Mouse (Mus musculus): ENCODE measurements around the gene Cnst.

Gene Cnst

GRCm38 (mm10) chr1:179649324-179649723 is 103.2 kb downstream of the Cnst start:
- DNase-seq, result no peak

GRCm38 (mm10) chr1:179650284-179650683 is 104.1 kb downstream of the Cnst start:
- DNase-seq, result no peak

- DNase-seq, result no peak
These were observed 105.1 kb downstream of the Cnst start for GRCm38 (mm10) chr1:179651224-179651623.

GRCm38 (mm10) chr1:179663065-179663464 is 116.9 kb downstream of the Cnst start:
- no peak for DNase-seq

GRCm38 (mm10) chr1:179664309-179664930 is 118.2 kb downstream of the Cnst start:
- no peak for DNase-seq

- DNase-seq, result peak; percentile 54
These were observed 120.8 kb downstream of the Cnst start for GRCm38 (mm10) chr1:179666971-179667370.

- no peak for DNase-seq
These were observed 121.3 kb downstream of the Cnst start for GRCm38 (mm10) chr1:179667450-179667849.

GRCm38 (mm10) chr1:179668013-179668805 is 122.0 kb downstream of the Cnst start, which contains the start of gene Sccpdh:
Gene Sccpdh, plus strand, starts transcription at chr1:179668210.
- peak; percentile 92 for DNase-seq

GRCm38 (mm10) chr1:179668836-179669537 is 122.8 kb downstream of the Cnst start:
- DNase-seq, result peak; percentile 47

- no peak for DNase-seq
These were observed 128.2 kb downstream of the Cnst start for GRCm38 (mm10) chr1:179674355-179674754.

GRCm38 (mm10) chr1:179677031-179677430 is 130.9 kb downstream of the Cnst start:
- no peak for DNase-seq

Data from retina, postnatal 1 day (tissue).